Mouse (Mus musculus): ENCODE measurements around the gene Chmp3. TPM values are rescaled to one million over a fixed set of nuclear protein-coding genes. Genes with fewer than 3 reads are reported as not detected.

The Chmp3 gene
- polyA plus RNA-seq, 1 experiment from 2014 or later, result 62.2 TPM

DNA sequence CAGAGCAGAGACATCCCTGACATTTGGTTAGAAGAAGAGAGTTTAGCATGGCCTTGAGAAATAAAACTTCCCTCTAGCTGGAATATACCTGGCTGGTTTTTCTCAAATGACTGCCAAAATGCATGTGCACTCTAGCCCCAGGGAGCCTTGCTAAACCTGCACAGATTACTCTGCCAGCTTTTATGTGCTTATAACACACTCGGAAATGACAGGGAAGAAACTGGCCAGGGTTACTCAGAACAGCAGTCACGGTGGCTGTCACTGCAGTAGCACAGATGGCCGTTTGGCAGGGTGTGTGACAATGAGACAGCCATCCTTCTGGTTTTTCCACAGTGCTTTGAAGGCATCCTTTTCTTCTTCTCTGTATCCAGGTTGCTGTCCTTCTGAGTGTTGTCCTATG lies 18.0 kb upstream of the Chmp3 start:
- no peaks in the 10 kb centered on the region for H3K36me3 ChIP-seq (ENCODE audit: control insufficient read depth, insufficient read depth, low read length)
- no peak for ATAC-seq (replicated peaks; ENCODE audit: insufficient number of reproducible peaks, low FRiP score, low TSS enrichment)
- H3K27ac ChIP-seq (ENCODE audit: low read depth, low read length), result no peak overlapping the region
- H3K4me1 ChIP-seq (ENCODE audit: control insufficient read depth, insufficient read depth, low read length), result no peaks in the 10 kb centered on the region
- H3K4me2 ChIP-seq, result no peak overlapping the region
- no peak overlapping the region for H3K9ac ChIP-seq (ENCODE audit: low read depth, low read length)
- WGBS (ENCODE audit: insufficient replicate concordance), result 59% methylated on average over 3 of the region's 3 CpGs
- H3K27me3 ChIP-seq (ENCODE audit: control insufficient read depth, insufficient read depth, low read length), result no peaks in the 10 kb centered on the region
- H3K9me3 ChIP-seq (replicated peaks; ENCODE audit: control insufficient read depth, low read length), result no peaks in the 10 kb centered on the region
- no peak overlapping the region for H3K4me3 ChIP-seq (ENCODE audit: low read depth, low read length)

DNA sequence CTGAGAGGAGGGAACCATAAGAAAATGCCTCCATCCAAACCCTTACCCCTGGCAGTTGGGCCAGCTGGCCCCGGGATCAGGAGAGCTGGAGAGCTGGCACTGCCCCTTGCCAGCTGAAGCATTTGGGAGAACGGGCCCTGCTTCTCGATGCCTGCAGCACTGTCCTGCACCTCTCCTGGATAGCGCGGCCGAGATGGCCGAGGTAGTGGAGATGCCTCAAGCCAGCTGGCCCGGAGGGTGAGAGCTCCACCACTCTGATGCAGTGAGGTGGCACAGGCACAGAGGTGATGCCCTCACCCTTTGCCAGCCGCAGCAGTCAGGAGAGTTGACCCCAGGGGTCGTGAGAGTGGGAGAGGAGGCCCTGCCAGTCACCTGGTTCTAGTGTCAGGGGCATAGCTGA lies 16.5 kb upstream of the Chmp3 start:
- H3K36me3 ChIP-seq (ENCODE audit: control insufficient read depth, insufficient read depth, low read length), result no peaks in the 10 kb centered on the region
- no peaks in the 10 kb centered on the region for H3K9me3 ChIP-seq (replicated peaks; ENCODE audit: control insufficient read depth, low read length)
- 87% methylated on average over 10 of the region's 10 CpGs for WGBS (ENCODE audit: insufficient replicate concordance)
- no peak overlapping the region for H3K27ac ChIP-seq (ENCODE audit: low read depth, low read length)
- no peaks in the 10 kb centered on the region for H3K4me1 ChIP-seq (ENCODE audit: control insufficient read depth, insufficient read depth, low read length)
- ATAC-seq (replicated peaks; ENCODE audit: insufficient number of reproducible peaks, low FRiP score, low TSS enrichment), result peak; percentile 26; the same call in 1 of the 2 replicates
- no peaks in the 10 kb centered on the region for H3K27me3 ChIP-seq (ENCODE audit: control insufficient read depth, insufficient read depth, low read length)
- H3K4me2 ChIP-seq, result no peak overlapping the region
- no peak overlapping the region for H3K9ac ChIP-seq (ENCODE audit: low read depth, low read length)
- no peak overlapping the region for H3K4me3 ChIP-seq (ENCODE audit: low read depth, low read length)

DNA sequence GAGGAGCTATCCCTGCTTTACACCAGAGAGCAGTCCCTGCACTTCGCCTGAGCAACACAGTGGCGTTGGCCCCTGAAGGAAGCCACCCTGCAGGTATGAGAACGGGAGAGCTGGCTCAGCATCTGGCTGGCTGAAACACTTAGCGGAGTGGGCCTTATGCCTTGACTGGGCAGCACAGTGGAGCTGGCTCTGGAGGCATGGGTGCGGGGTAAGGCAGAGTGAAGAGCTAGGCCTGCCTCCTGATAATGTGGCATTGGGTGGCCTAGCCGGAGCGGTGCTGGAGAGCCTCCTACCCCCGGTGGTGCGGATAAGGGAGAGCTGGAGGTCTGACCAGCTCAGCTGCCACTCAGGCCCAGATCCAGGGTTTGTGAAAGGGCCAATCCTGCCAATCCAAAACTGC lies 15.8 kb upstream of the Chmp3 start:
- no peak overlapping the region for H3K4me3 ChIP-seq (ENCODE audit: low read depth, low read length)
- no peaks in the 10 kb centered on the region for H3K36me3 ChIP-seq (ENCODE audit: control insufficient read depth, insufficient read depth, low read length)
- 78% methylated on average over 9 of the region's 9 CpGs for WGBS (ENCODE audit: insufficient replicate concordance)
- ATAC-seq (replicated peaks; ENCODE audit: insufficient number of reproducible peaks, low FRiP score, low TSS enrichment), result 0 out of 2 replicates have a peak, but pooled peaks have one; percentile 18
- no peak overlapping the region for H3K4me2 ChIP-seq
- no peak overlapping the region for H3K9ac ChIP-seq (ENCODE audit: low read depth, low read length)
- H3K27me3 ChIP-seq (ENCODE audit: control insufficient read depth, insufficient read depth, low read length), result no peaks in the 10 kb centered on the region
- H3K9me3 ChIP-seq (replicated peaks; ENCODE audit: control insufficient read depth, low read length), result no peaks in the 10 kb centered on the region
- no peak overlapping the region for H3K27ac ChIP-seq (ENCODE audit: low read depth, low read length)
- H3K4me1 ChIP-seq (ENCODE audit: control insufficient read depth, insufficient read depth, low read length), result no peaks in the 10 kb centered on the region

DNA sequence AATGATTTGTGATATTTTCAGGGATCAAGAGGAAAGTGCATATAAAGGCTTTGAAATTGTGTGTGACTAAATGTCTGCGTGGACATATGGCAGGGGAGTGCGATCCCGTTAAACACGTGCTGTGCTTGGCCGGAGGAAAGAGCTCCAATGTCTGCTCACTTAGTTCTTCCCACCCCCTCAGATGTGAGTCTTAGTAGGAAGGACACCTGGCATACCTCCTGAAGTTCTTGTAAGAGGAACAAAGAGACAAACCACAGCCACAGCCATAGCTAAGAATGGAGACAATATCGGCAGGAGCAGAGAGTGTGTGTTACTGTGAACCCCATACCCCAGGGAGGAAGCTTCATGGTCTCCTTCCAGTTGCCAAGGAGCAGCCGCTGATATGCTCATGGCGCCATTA lies 13.4 kb upstream of the Chmp3 start:
- no peaks in the 10 kb centered on the region for H3K4me1 ChIP-seq (ENCODE audit: control insufficient read depth, insufficient read depth, low read length)
- 80% methylated on average over 8 of the region's 8 CpGs for WGBS (ENCODE audit: insufficient replicate concordance)
- H3K9me3 ChIP-seq (replicated peaks; ENCODE audit: control insufficient read depth, low read length), result no peaks in the 10 kb centered on the region
- H3K4me3 ChIP-seq (ENCODE audit: low read depth, low read length), result no peak overlapping the region
- no peak overlapping the region for H3K4me2 ChIP-seq
- no peak overlapping the region for H3K27ac ChIP-seq (ENCODE audit: low read depth, low read length)
- no peaks in the 10 kb centered on the region for H3K27me3 ChIP-seq (ENCODE audit: control insufficient read depth, insufficient read depth, low read length)
- no peaks in the 10 kb centered on the region for H3K36me3 ChIP-seq (ENCODE audit: control insufficient read depth, insufficient read depth, low read length)
- H3K9ac ChIP-seq (ENCODE audit: low read depth, low read length), result no peak overlapping the region
- ATAC-seq (replicated peaks; ENCODE audit: insufficient number of reproducible peaks, low FRiP score, low TSS enrichment), result no peak

DNA sequence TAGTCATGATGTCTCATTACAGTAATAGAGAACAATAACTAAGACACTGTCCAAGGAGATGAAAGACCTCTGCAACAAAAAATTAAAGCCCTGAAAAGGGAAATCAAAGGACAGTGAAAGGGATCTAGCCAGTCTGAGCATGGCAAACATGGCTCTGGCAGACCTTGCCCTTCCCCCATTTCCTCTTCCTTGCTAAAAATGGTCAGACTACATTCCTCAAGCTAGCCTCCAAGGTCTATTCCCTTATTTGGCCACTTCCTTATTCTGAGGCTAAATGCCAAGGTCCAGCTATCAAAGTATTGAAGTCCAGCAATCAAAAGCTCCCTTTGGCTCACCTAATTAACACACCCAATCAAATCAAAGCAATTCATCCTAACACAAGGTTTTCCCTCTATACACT lies 6.3 kb upstream of the Chmp3 start:
- Histone ChIP-seq H3K27ac (ENCODE audit: low read depth, low read length) (no peak overlapping the region), H3K36me3 (ENCODE audit: control insufficient read depth, insufficient read depth, low read length) (no peaks in the 10 kb centered on the region), H3K27me3 (ENCODE audit: control insufficient read depth, insufficient read depth, low read length) (no peaks in the 10 kb centered on the region), H3K9ac (ENCODE audit: low read depth, low read length) (no peak overlapping the region), H3K4me1 (ENCODE audit: control insufficient read depth, insufficient read depth, low read length) (no peaks in the 10 kb centered on the region), H3K9me3 (replicated peaks; ENCODE audit: control insufficient read depth, low read length) (no peaks in the 10 kb centered on the region), H3K4me3 (ENCODE audit: low read depth, low read length) (no peak overlapping the region), H3K4me2 (no peak overlapping the region)
- no peak for ATAC-seq (replicated peaks; ENCODE audit: insufficient number of reproducible peaks, low FRiP score, low TSS enrichment)

DNA sequence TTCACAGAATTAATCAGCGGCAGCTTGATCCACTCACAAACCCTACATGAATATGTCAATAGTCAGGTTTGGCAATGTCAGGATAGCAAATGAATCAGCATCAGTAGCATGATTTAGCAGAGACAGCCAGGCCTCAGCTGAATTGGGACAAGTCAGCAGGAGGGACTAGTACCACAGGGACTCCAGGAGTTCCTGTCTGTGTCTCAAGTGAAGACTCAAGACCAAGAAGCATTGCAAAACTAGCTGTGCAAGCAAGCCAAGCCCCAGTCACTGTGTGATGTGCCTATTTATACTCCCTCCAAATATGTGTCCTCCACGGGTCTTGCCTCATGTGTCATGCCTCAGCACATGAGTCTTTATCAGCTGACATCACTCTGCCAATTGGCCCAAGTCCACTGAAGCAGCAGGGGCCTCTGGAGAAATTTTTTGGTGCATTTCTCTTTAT lies 11.9 kb downstream of the Chmp3 start:
- WGBS (ENCODE audit: insufficient replicate concordance), result 74% methylated on average over 2 of the region's 2 CpGs
- Histone ChIP-seq H3K4me2 (no peak overlapping the region), H3K27me3 (ENCODE audit: control insufficient read depth, insufficient read depth, low read length) (no peaks in the 10 kb centered on the region), H3K27ac (ENCODE audit: low read depth, low read length) (no peak overlapping the region), H3K9ac (ENCODE audit: low read depth, low read length) (no peak overlapping the region), H3K36me3 (ENCODE audit: control insufficient read depth, insufficient read depth, low read length) (no peaks in the 10 kb centered on the region; the same call in 1 of the 2 replicates), H3K9me3 (replicated peaks; ENCODE audit: control insufficient read depth, low read length) (no peaks in the 10 kb centered on the region), H3K4me1 (ENCODE audit: control insufficient read depth, insufficient read depth, low read length) (no peaks in the 10 kb centered on the region), H3K4me3 (ENCODE audit: low read depth, low read length) (no peak overlapping the region)
- no peak for ATAC-seq (replicated peaks; ENCODE audit: insufficient number of reproducible peaks, low FRiP score, low TSS enrichment)

DNA sequence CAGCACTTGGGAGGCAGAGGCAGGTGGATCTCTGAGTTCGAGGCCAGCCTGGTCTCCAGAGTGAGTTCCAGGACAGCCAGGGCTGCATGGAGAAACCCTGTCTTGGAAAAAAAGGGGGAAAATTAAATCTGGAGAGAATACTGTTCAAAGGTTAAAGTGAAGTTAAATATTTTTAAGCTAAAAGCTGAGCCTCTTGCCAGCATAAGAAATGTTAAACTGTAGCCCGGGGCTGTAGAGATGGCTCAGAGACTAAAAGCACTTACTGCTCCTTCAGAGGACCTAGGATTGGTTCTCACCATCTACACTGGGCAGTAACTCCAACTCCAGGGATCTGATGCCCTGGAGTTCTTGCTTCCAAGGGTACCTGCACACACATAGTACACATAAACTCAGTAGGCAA lies 13.2 kb downstream of the Chmp3 start:
- WGBS (ENCODE audit: insufficient replicate concordance), result 98% methylated on average over 2 of the region's 2 CpGs
- Histone ChIP-seq H3K4me2 (no peak overlapping the region), H3K27me3 (ENCODE audit: control insufficient read depth, insufficient read depth, low read length) (no peaks in the 10 kb centered on the region), H3K9ac (ENCODE audit: low read depth, low read length) (no peak overlapping the region), H3K27ac (ENCODE audit: low read depth, low read length) (no peak overlapping the region), H3K9me3 (replicated peaks; ENCODE audit: control insufficient read depth, low read length) (no peaks in the 10 kb centered on the region), H3K4me1 (ENCODE audit: control insufficient read depth, insufficient read depth, low read length) (no peaks in the 10 kb centered on the region), H3K36me3 (ENCODE audit: control insufficient read depth, insufficient read depth, low read length) (peaks cover 2% of the 10 kb centered on the region; the same call in 1 of the 2 replicates), H3K4me3 (ENCODE audit: low read depth, low read length) (no peak overlapping the region)
- ATAC-seq (replicated peaks; ENCODE audit: insufficient number of reproducible peaks, low FRiP score, low TSS enrichment), result no peak

DNA sequence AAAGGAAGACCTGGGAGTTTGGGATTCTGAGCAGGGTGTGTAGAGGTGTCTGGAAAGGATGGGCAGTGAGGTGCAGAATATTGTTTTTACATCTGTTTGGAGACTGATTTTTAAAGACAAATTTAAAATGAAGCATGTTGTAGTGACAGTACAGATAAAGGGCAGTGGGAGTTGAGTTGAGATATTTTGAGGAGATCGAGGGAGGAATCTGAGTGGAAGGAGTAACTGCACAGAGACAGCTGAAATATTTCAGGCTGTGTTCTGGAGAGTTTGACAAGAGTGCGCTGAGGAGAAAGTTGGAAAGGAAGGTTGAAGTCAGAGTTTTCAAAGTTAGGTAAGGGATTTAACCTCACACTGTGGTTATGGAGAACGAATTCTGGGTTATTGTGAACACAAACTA lies 25.0 kb downstream of the Chmp3 start:
- H3K27me3 ChIP-seq (ENCODE audit: control insufficient read depth, insufficient read depth, low read length), result no peaks in the 10 kb centered on the region
- no peak for ATAC-seq (replicated peaks; ENCODE audit: insufficient number of reproducible peaks, low FRiP score, low TSS enrichment)
- WGBS (ENCODE audit: insufficient replicate concordance), result 77% methylated on average over 3 of the region's 3 CpGs

DNA sequence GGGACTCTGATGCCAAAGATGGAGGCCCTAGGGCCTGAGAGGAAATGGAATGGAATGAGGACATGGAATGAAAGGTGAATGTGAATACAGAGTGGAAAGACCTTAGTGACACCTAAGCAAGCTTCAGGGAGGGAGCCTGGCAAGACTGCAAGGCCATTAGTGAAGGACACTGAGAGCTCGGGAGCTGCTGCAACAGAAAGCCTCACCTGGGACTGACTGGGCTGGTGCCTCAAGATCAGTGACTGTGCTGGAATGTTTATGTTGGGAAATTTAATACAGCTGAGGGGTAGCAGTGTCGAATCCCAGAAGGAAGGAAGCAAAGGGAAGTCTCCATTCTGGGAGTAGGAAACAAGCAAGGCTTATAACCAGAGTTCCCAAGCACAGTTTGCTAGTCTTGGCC lies 25.4 kb downstream of the Chmp3 start:
- Histone ChIP-seq H3K4me2 (no peak overlapping the region), H3K27me3 (ENCODE audit: control insufficient read depth, insufficient read depth, low read length) (no peaks in the 10 kb centered on the region), H3K4me3 (ENCODE audit: low read depth, low read length) (no peak overlapping the region), H3K9ac (ENCODE audit: low read depth, low read length) (no peak overlapping the region), H3K4me1 (ENCODE audit: control insufficient read depth, insufficient read depth, low read length) (no peaks in the 10 kb centered on the region), H3K9me3 (replicated peaks; ENCODE audit: control insufficient read depth, low read length) (no peaks in the 10 kb centered on the region), H3K27ac (ENCODE audit: low read depth, low read length) (no peak overlapping the region), H3K36me3 (ENCODE audit: control insufficient read depth, insufficient read depth, low read length) (no peaks in the 10 kb centered on the region)
- no peak for ATAC-seq (replicated peaks; ENCODE audit: insufficient number of reproducible peaks, low FRiP score, low TSS enrichment)
- WGBS (ENCODE audit: insufficient replicate concordance), result 48% methylated on average over 2 of the region's 2 CpGs

More for the DNA sequence above, 25.0 kb downstream of the Chmp3 start:
- Histone ChIP-seq H3K9ac (ENCODE audit: low read depth, low read length) (no peak overlapping the region), H3K27ac (ENCODE audit: low read depth, low read length) (no peak overlapping the region), H3K9me3 (replicated peaks; ENCODE audit: control insufficient read depth, low read length) (no peaks in the 10 kb centered on the region), H3K4me2 (no peak overlapping the region), H3K36me3 (ENCODE audit: control insufficient read depth, insufficient read depth, low read length) (no peaks in the 10 kb centered on the region), H3K4me3 (ENCODE audit: low read depth, low read length) (no peak overlapping the region), H3K4me1 (ENCODE audit: control insufficient read depth, insufficient read depth, low read length) (no peaks in the 10 kb centered on the region)
